Mouse (Mus musculus): Measurements from ENCODE around the gene Epas1. TPM values are rescaled to one million over a fixed set of nuclear protein-coding genes. Genes with fewer than 3 reads are reported as not detected.

The Epas1 gene
- 10 to 100 TPM; 51.0 to 57.3 TPM for total RNA-seq (2021)
- long read RNA-seq, experiment 1, full-length matches to known transcripts: 26 of 36 reads
- long read RNA-seq, experiment 1, partial matches to known transcripts: 3 of 36 reads
- long read RNA-seq, experiment 1, other reads (novel, unspliced or antisense): 7 of 36 reads
- long read RNA-seq, experiment 2, full-length matches to known transcripts: 33 of 51 reads
- long read RNA-seq, experiment 2, partial matches to known transcripts: 11 of 51 reads
- long read RNA-seq, experiment 2, other reads (novel, unspliced or antisense): 7 of 51 reads

GRCm38 (mm10) chr17:86753130-86753821 is at the start of gene Epas1:
Epas1 (plus strand) TSS chr17:86753700.
- DNase-seq (ENCODE audit: low spot score in 2 of 2): peak; percentile 78 to 88

GRCm38 (mm10) chr17:86705236-86705635 is 48.3 kb upstream of the Epas1 start:
- no peak for DNase-seq (ENCODE audit: low spot score in 2 of 2)

- no peak for DNase-seq (ENCODE audit: low spot score in 2 of 2)
Measured at GRCm38 (mm10) chr17:86706467-86706866, 47.0 kb upstream of the Epas1 start.

- DNase-seq (ENCODE audit: low spot score in 2 of 2): no peak
Measured at GRCm38 (mm10) chr17:86709803-86710202, 43.7 kb upstream of the Epas1 start.

GRCm38 (mm10) chr17:86710379-86710778 is 43.1 kb upstream of the Epas1 start:
- no peak for DNase-seq (ENCODE audit: low spot score in 2 of 2)

- no peak for DNase-seq (ENCODE audit: low spot score in 2 of 2)
Measured at GRCm38 (mm10) chr17:86711949-86712348, 41.6 kb upstream of the Epas1 start.

GRCm38 (mm10) chr17:86712601-86713000 is 40.9 kb upstream of the Epas1 start:
- no peak for DNase-seq (ENCODE audit: low spot score in 2 of 2)

GRCm38 (mm10) chr17:86713591-86713990 is 39.9 kb upstream of the Epas1 start:
- DNase-seq (ENCODE audit: low spot score in 2 of 2): no peak

- DNase-seq (ENCODE audit: low spot score in 2 of 2): no peak
Measured at GRCm38 (mm10) chr17:86724786-86725415, 28.6 kb upstream of the Epas1 start.

GRCm38 (mm10) chr17:86726480-86726879 is 27.0 kb upstream of the Epas1 start:
- DNase-seq (ENCODE audit: low spot score in 2 of 2): no peak

- no peak for DNase-seq (ENCODE audit: low spot score in 2 of 2)
Measured at GRCm38 (mm10) chr17:86727031-86727430, 26.5 kb upstream of the Epas1 start.

- DNase-seq (ENCODE audit: low spot score in 2 of 2): no peak
Measured at GRCm38 (mm10) chr17:86731273-86731672, 22.2 kb upstream of the Epas1 start.

GRCm38 (mm10) chr17:86732024-86732423 is 21.5 kb upstream of the Epas1 start:
- DNase-seq (ENCODE audit: low spot score in 2 of 2): peak in 1 of 2 experiments; percentile 64

- no peak for DNase-seq (ENCODE audit: low spot score in 2 of 2)
Measured at GRCm38 (mm10) chr17:86732522-86732921, 21.0 kb upstream of the Epas1 start.

- no peak for DNase-seq (ENCODE audit: low spot score in 2 of 2)
Measured at GRCm38 (mm10) chr17:86733644-86734043, 19.9 kb upstream of the Epas1 start.

- no peak for DNase-seq (ENCODE audit: low spot score in 2 of 2)
Measured at GRCm38 (mm10) chr17:86738477-86738876, 15.0 kb upstream of the Epas1 start.

GRCm38 (mm10) chr17:86743351-86743941 is 10.1 kb upstream of the Epas1 start:
- DNase-seq (ENCODE audit: low spot score in 2 of 2): no peak

- DNase-seq (ENCODE audit: low spot score in 2 of 2): no peak
Measured at GRCm38 (mm10) chr17:86744943-86745342, 8.6 kb upstream of the Epas1 start.

- no peak for DNase-seq (ENCODE audit: low spot score in 2 of 2)
Measured at GRCm38 (mm10) chr17:86751373-86751871, 2.1 kb upstream of the Epas1 start.

- DNase-seq (ENCODE audit: low spot score in 2 of 2): peak in 1 of 2 experiments; percentile 37
Measured at GRCm38 (mm10) chr17:86753931-86754805, 668 bp downstream of the Epas1 start.
